In genomic region chr3:121401384-121401783, GRCm38 (mm10) we compare ENCODE assay signal across 27 mouse cellular contexts.
"Had no signal": no experiment of that assay in that cellular context is flagged by ENCODE, and none has a peak within 500 bp of the region (broad histone marks: within the 10 kb centered on the region; RNA-seq: fewer than 3 reads in every experiment).

No protein-coding gene starts in this region.

- H3K27ac ChIP-seq: embryonic facial prominence, embryonic 10.5 days; embryonic facial prominence, embryonic 12.5 days; embryonic facial prominence, embryonic 13.5 days; embryonic facial prominence, embryonic 15.5 days; forebrain, embryonic 10.5 days; forebrain, embryonic 12.5 days; forebrain, embryonic 13.5 days; forebrain, embryonic 15.5 days; gastrocnemius, adult 2 months had no signal

- H3K9ac ChIP-seq: embryonic facial prominence, embryonic 12.5 days; embryonic facial prominence, embryonic 13.5 days; embryonic facial prominence, embryonic 15.5 days; forebrain, embryonic 12.5 days; forebrain, embryonic 13.5 days; forebrain, embryonic 15.5 days; forebrain, postnatal 0 days had no signal

- H3K4me1 ChIP-seq: forebrain, embryonic 12.5 days; forebrain, embryonic 13.5 days; forebrain, embryonic 15.5 days had no signal

- H3K36me3 ChIP-seq: embryonic facial prominence, embryonic 10.5 days; embryonic facial prominence, embryonic 12.5 days; embryonic facial prominence, embryonic 13.5 days; embryonic facial prominence, embryonic 15.5 days; forebrain, embryonic 10.5 days; forebrain, embryonic 12.5 days; forebrain, embryonic 15.5 days had no signal

- H3K4me3 ChIP-seq: embryonic facial prominence, embryonic 10.5 days; embryonic facial prominence, embryonic 12.5 days; embryonic facial prominence, embryonic 13.5 days; embryonic facial prominence, embryonic 15.5 days; erythroblast, embryonic 14.5 days; forebrain, embryonic 10.5 days; forebrain, embryonic 12.5 days; forebrain, embryonic 13.5 days; forebrain, embryonic 15.5 days; gastrocnemius, adult 2 months had no signal

- H3K9me3 ChIP-seq: embryonic facial prominence, embryonic 10.5 days; embryonic facial prominence, embryonic 12.5 days; embryonic facial prominence, embryonic 13.5 days; embryonic facial prominence, embryonic 15.5 days; forebrain, embryonic 10.5 days; forebrain, embryonic 12.5 days; forebrain, embryonic 13.5 days; forebrain, embryonic 15.5 days had no signal

- H3K27me3 ChIP-seq: embryonic facial prominence, embryonic 12.5 days; embryonic facial prominence, embryonic 13.5 days; embryonic facial prominence, embryonic 15.5 days; forebrain, embryonic 12.5 days; forebrain, embryonic 13.5 days; forebrain, embryonic 15.5 days had no signal

- H3K4me2 ChIP-seq: embryonic facial prominence, embryonic 12.5 days; embryonic facial prominence, embryonic 13.5 days; embryonic facial prominence, embryonic 15.5 days; forebrain, embryonic 12.5 days; forebrain, embryonic 13.5 days; forebrain, embryonic 15.5 days had no signal

- DNase-seq: cerebellum, adult 18-20 months; cerebellum, adult 2 months; cerebellum, adult 8-10 months; cerebellum, adult 9-10 months; cerebellum, adult 9-11 months; cerebellum, postnatal 10 days; cerebellum, postnatal 14 days; cerebellum, postnatal 25 days; cerebellum, postnatal 36 days; embryo, embryonic 11 days; forebrain, postnatal 0 days; gastrocnemius, adult 2 months; gastrocnemius, postnatal 10 days; gastrocnemius, postnatal 25 days; gastrocnemius, postnatal 36 days; heart, adult 18-20 months had no signal

- ATAC-seq: forebrain, embryonic 13.5 days; forebrain, embryonic 14.5 days; forebrain, embryonic 15.5 days; forebrain, embryonic 16.5 days; forebrain, postnatal 0 days had no signal
